Mouse (Mus musculus) midbrain, embryonic 15.5 days (tissue): ENCODE data around the gene Gm21958. TPM values are rescaled to one million over a fixed set of nuclear protein-coding genes. Genes with fewer than 3 reads are reported as not detected.

Experiments
- ATAC-seq: fragments of 200-750 bp; cut with Nextera tagmentation; replicated peaks from 2 replicates; pipeline ENCODE4 v1.8.0; 2017; ENCODE audit warnings: moderate TSS enrichment
- H3K27ac ChIP-seq: fragments of 300-500 bp; sonication (generic); 2 replicates; pipeline ENCODE4 v1.5.1; 2015; ENCODE audit warnings: mild to moderate bottlenecking, inconsistent platforms
- H3K27me3 ChIP-seq: fragments of 300-500 bp; sonication (generic); replicated peaks from 2 replicates; pipeline ENCODE4 v1.6.1; 2015; ENCODE audit warnings: inconsistent platforms
- H3K36me3 ChIP-seq: fragments of 300-500 bp; sonication (generic); replicated peaks from 2 replicates; pipeline ENCODE4 v1.6.1; 2015; ENCODE audit warnings: inconsistent platforms
- H3K4me1 ChIP-seq: fragments of 300-500 bp; sonication (generic); 2 replicates; pipeline ENCODE4 v1.6.1; 2015; ENCODE audit warnings: inconsistent platforms
- H3K4me2 ChIP-seq: fragments of 300-500 bp; sonication (generic); 2 replicates; pipeline ENCODE4 v1.6.1; 2015; ENCODE audit warnings: inconsistent platforms, mild to moderate bottlenecking, moderate library complexity
- H3K4me3 ChIP-seq: fragments of 300-500 bp; sonication (generic); 2 replicates; pipeline ENCODE4 v1.5.1; 2015; ENCODE audit warnings: mild to moderate bottlenecking, inconsistent platforms
- H3K9ac ChIP-seq: fragments of 300-500 bp; sonication (generic); 2 replicates; pipeline ENCODE4 v1.6.1; 2015; ENCODE audit warnings: mild to moderate bottlenecking, inconsistent platforms
- H3K9me3 ChIP-seq: fragments of 300-500 bp; sonication (generic); 2 replicates; pipeline ENCODE4 v1.6.1; 2016; ENCODE audit warnings: inconsistent platforms
- WGBS: fragments of 180-500 bp; shearing (Covaris S2); methylation state at CpG from one replicate; pipeline ENCODE4 v1.1.7; 2015; ENCODE audit warnings: mixed read lengths; 5-methylcytosine and 5-hydroxymethylcytosine counted together
- polyA plus RNA-seq: library from polyadenylated mRNA; unstranded; fragments of >200 nt; fragmentation: Nextera tagmentation; extraction: Ambion mirVana; gene quantifications from 2 replicates; pipeline ENCODE4 v1.2.1, GENCODE M21; 2015

Gene Gm21958
- polyA plus RNA-seq, 1 experiment from 2014 or later: not detected

GRCm38 (mm10) chr3:54672557-54673529, 41.3 kb downstream of the Gm21958 start:
- H3K4me3 ChIP-seq: no peak overlapping the region
- H3K4me2 ChIP-seq: no peak overlapping the region
- H3K9me3 ChIP-seq: no peaks in the 10 kb centered on the region
- no peak overlapping the region for H3K9ac ChIP-seq
- no peaks in the 10 kb centered on the region for H3K4me1 ChIP-seq
- H3K27me3 ChIP-seq: no peaks in the 10 kb centered on the region
- no peak overlapping the region for H3K27ac ChIP-seq
- no peaks in the 10 kb centered on the region for H3K36me3 ChIP-seq
- WGBS: 55% methylated on average over 13 of the region's 13 CpGs
- ATAC-seq: no peak; the same call in 1 of the 2 replicates

DNA sequence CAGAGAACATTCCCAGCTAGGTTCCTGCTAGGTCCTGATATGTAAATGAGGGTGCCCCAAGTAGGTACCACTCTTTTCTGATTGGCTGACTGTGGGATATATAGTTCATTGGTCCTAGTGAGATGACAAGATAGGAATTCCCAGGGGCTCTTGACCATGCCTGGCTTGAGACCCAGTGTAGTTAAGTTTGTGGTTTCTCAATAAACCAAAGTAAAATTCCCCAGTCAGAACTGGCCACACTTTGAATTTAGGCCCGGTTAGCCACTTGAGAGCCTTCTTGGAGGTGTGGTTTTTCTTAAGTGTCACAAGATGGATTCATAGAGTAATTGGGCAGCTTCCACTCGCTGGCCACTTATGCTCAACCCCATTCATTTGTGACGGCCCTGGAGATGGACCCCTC, 42.0 kb downstream of the Gm21958 start:
- Histone ChIP-seq H3K9me3 (no peaks in the 10 kb centered on the region), H3K36me3 (no peaks in the 10 kb centered on the region), H3K27ac (no peak overlapping the region), H3K9ac (no peak overlapping the region), H3K4me1 (no peaks in the 10 kb centered on the region), H3K4me2 (no peak overlapping the region), H3K4me3 (no peak overlapping the region), H3K27me3 (no peaks in the 10 kb centered on the region)
- 80% methylated on average over 3 of the region's 3 CpGs for WGBS
- ATAC-seq: no peak

- Histone ChIP-seq H3K9me3 (no peaks in the 10 kb centered on the region), H3K4me1 (no peaks in the 10 kb centered on the region), H3K4me2 (no peak overlapping the region), H3K27me3 (no peaks in the 10 kb centered on the region), H3K27ac (no peak overlapping the region), H3K36me3 (no peaks in the 10 kb centered on the region), H3K9ac (no peak overlapping the region), H3K4me3 (no peak overlapping the region)
- WGBS: 82% methylated on average over 6 of the region's 6 CpGs
- no peak for ATAC-seq
Measured at GRCm38 (mm10) chr3:54669559-54669958, 44.6 kb downstream of the Gm21958 start.

GRCm38 (mm10) chr3:54668722-54669121, 45.4 kb downstream of the Gm21958 start:
- WGBS: 86% methylated on average over 6 of the region's 6 CpGs
- Histone ChIP-seq H3K27me3 (no peaks in the 10 kb centered on the region), H3K9ac (no peak overlapping the region), H3K4me3 (no peak overlapping the region), H3K36me3 (no peaks in the 10 kb centered on the region), H3K9me3 (no peaks in the 10 kb centered on the region), H3K4me2 (no peak overlapping the region), H3K4me1 (no peaks in the 10 kb centered on the region), H3K27ac (no peak overlapping the region)
- ATAC-seq: no peak

GRCm38 (mm10) chr3:54668141-54668540, 46.0 kb downstream of the Gm21958 start:
- no peak overlapping the region for H3K27ac ChIP-seq
- H3K4me2 ChIP-seq: no peak overlapping the region
- no peaks in the 10 kb centered on the region for H3K36me3 ChIP-seq
- 89% methylated on average over 3 of the region's 3 CpGs for WGBS
- H3K4me3 ChIP-seq: no peak overlapping the region
- H3K27me3 ChIP-seq: no peaks in the 10 kb centered on the region
- no peak for ATAC-seq
- no peaks in the 10 kb centered on the region for H3K4me1 ChIP-seq
- H3K9ac ChIP-seq: no peak overlapping the region
- H3K9me3 ChIP-seq: no peaks in the 10 kb centered on the region

Other genes starting within 250 kb of the Gm21958 start
- gene Supt20, start 21.5 kb downstream of the Gm21958 start, polyA plus RNA-seq: 79.1 and 90.1 TPM in 2 replicates
- 74.2 and 81.5 TPM in 2 replicates for gene Exosc8, start 21.0 kb upstream of the Gm21958 start, polyA plus RNA-seq
- 41.4 and 47.0 TPM in 2 replicates for gene Alg5, start 21.2 kb upstream of the Gm21958 start, polyA plus RNA-seq
- gene Smad9, start 41.2 kb upstream of the Gm21958 start, polyA plus RNA-seq: 0.30 and 0.46 TPM in 2 replicates
- gene Rfxap, start 93.4 kb upstream of the Gm21958 start, polyA plus RNA-seq: 41.9 and 44.1 TPM in 2 replicates
- 1.3 and 1.4 TPM in 2 replicates for gene Sertm1, start 201.5 kb upstream of the Gm21958 start, polyA plus RNA-seq